Mouse (Mus musculus): ENCODE measurements at regions not wholly inside any gene's neighbourhood (a gene's known extent, or its start where the extent isn't known, plus 50 kb on each side); places are given as distances from the start of the nearest gene placed in this dataset.
A peak's percentile ranks its signal among the peaks of the same experiment; 100 is the strongest.

GRCm38 (mm10) chr2:173843671-173844070 is 106.4 kb downstream of the Vapb start:
- no peak for ATAC-seq

GRCm38 (mm10) chr2:173844524-173844923 is 107.2 kb downstream of the Vapb start:
- no peak for ATAC-seq

GRCm38 (mm10) chr2:173845155-173846029 is 108.1 kb downstream of the Vapb start:
- ATAC-seq = no peak

GRCm38 (mm10) chr2:173851054-173851453 is 113.7 kb downstream of the Vapb start:
- ATAC-seq = no peak

GRCm38 (mm10) chr2:173854172-173854723 is 116.9 kb downstream of the Vapb start:
- no peak for ATAC-seq

- peak; percentile 57 for ATAC-seq
These were observed 117.5 kb downstream of the Vapb start for GRCm38 (mm10) chr2:173854846-173855245.

- peak; percentile 20 for ATAC-seq
These were observed 118.0 kb downstream of the Vapb start for GRCm38 (mm10) chr2:173855296-173855695.

- ATAC-seq = no peak
These were observed 119.7 kb downstream of the Vapb start for GRCm38 (mm10) chr2:173857006-173857405.

GRCm38 (mm10) chr2:173873048-173873447 is 135.7 kb downstream of the Vapb start:
- no peak for ATAC-seq

All from CD4-positive, CD25-positive, alpha-beta regulatory T cell, adult 4 months (primary cell).